ENCODE assay signal across 25 mouse cellular contexts in genomic region chr5:147444298-147444697, GRCm38 (mm10). TPM values are rescaled to one million over a fixed set of nuclear protein-coding genes. Genes with fewer than 3 reads are reported as not detected.
DNase-seq lines count a peak whose midpoint lies in the region; ATAC-seq lines count a peak whose summit lies in the region.
"Had no signal": no experiment of that assay in that cellular context is flagged by ENCODE, and none has a peak within 500 bp of the region (broad histone marks: within the 10 kb centered on the region; RNA-seq: fewer than 3 reads in every experiment).

No protein-coding gene starts in this region.

- H3K9me3 ChIP-seq in liver, embryonic 13.5 days (replicated peaks), result no peaks in the 10 kb centered on the region
- H3K9me3 ChIP-seq in midbrain, embryonic 11.5 days (ENCODE audit: control insufficient read depth, low read length), result no peaks in the 10 kb centered on the region
- H3K9me3 ChIP-seq: embryonic facial prominence, embryonic 10.5 days; forebrain, embryonic 12.5 days; heart, embryonic 10.5 days; hindbrain, embryonic 10.5 days; limb, embryonic 10.5 days; midbrain, embryonic 13.5 days had no signal

- WGBS in liver, embryonic 13.5 days (ENCODE audit: insufficient replicate concordance), result 24% methylated on average over 6 of the region's 6 CpGs
- WGBS in midbrain, embryonic 11.5 days, result 91% methylated on average over 6 of the region's 6 CpGs

- H3K4me3 ChIP-seq in liver, embryonic 13.5 days (replicated peaks), result no peak overlapping the region
- H3K4me3 ChIP-seq in midbrain, embryonic 11.5 days (ENCODE audit: low read depth, low read length), result no peak overlapping the region
- H3K4me3 ChIP-seq: embryonic facial prominence, embryonic 10.5 days; forebrain, embryonic 12.5 days; gastrocnemius, adult 2 months; heart, embryonic 10.5 days; hindbrain, embryonic 10.5 days; limb, embryonic 10.5 days; midbrain, embryonic 13.5 days had no signal

- H3K36me3 ChIP-seq in liver, embryonic 13.5 days, result peaks cover 11% of the 10 kb centered on the region
- H3K36me3 ChIP-seq in midbrain, embryonic 11.5 days (ENCODE audit: control insufficient read depth, insufficient read depth, low read length), result no peaks in the 10 kb centered on the region
- H3K36me3 ChIP-seq: forebrain, embryonic 12.5 days; heart, embryonic 10.5 days; midbrain, embryonic 13.5 days had no signal

- peak overlapping the region; percentile 72 for H3K27ac ChIP-seq in liver, embryonic 13.5 days
- H3K27ac ChIP-seq in midbrain, embryonic 11.5 days (ENCODE audit: low read depth, low read length), result no peak overlapping the region
- H3K27ac ChIP-seq: embryonic facial prominence, embryonic 10.5 days; forebrain, embryonic 12.5 days; gastrocnemius, adult 2 months; heart, embryonic 10.5 days; hindbrain, embryonic 10.5 days; limb, embryonic 10.5 days; midbrain, embryonic 13.5 days had no signal

- DNase-seq in MEL-GATA-1-ER (ENCODE audit: extremely low read depth, low read depth), result peak; percentile 63
- peak; percentile 53 for DNase-seq in liver, embryonic 13.5 days
- DNase-seq in left cerebral cortex, adult 18-20 months (ENCODE audit: low spot score in 2 of 2), result no peak
- DNase-seq in midbrain, embryonic 11.5 days (ENCODE audit: low spot score, missing footprints), result no peak
- no peak for DNase-seq in urinary bladder, postnatal 36 days (ENCODE audit: low spot score in 2 of 2)
- DNase-seq: adrenal gland, postnatal 14 days; B cell, adult 2 months; cerebellum, adult 9-11 months; gastrocnemius, adult 2 months; kidney, adult 2 months; kidney, postnatal 10 days; thymus, adult 18-20 months; thymus, postnatal 36 days had no signal

- no peak overlapping the region for H3K9ac ChIP-seq in liver, embryonic 13.5 days
- H3K9ac ChIP-seq in midbrain, embryonic 11.5 days (ENCODE audit: low read length), result no peak overlapping the region
- H3K9ac ChIP-seq: forebrain, embryonic 12.5 days; midbrain, embryonic 13.5 days had no signal

- peaks cover 87% of the 10 kb centered on the region for H3K4me1 ChIP-seq in liver, embryonic 13.5 days (replicated peaks)
- H3K4me1 ChIP-seq in midbrain, embryonic 11.5 days (ENCODE audit: control insufficient read depth, insufficient read depth, low read length), result peaks cover 2% of the 10 kb centered on the region; the same call in 1 of the 2 replicates

- H3K27me3 ChIP-seq in liver, embryonic 13.5 days, result no peaks in the 10 kb centered on the region
- no peaks in the 10 kb centered on the region for H3K27me3 ChIP-seq in midbrain, embryonic 11.5 days (ENCODE audit: control insufficient read depth, insufficient read depth, low read length)
- H3K27me3 ChIP-seq: CH12.LX; forebrain, embryonic 12.5 days; midbrain, embryonic 13.5 days had no signal

- peak overlapping the region; percentile 46 for H3K4me2 ChIP-seq in liver, embryonic 13.5 days
- no peak overlapping the region for H3K4me2 ChIP-seq in midbrain, embryonic 11.5 days
- H3K4me2 ChIP-seq: forebrain, embryonic 12.5 days; midbrain, embryonic 13.5 days had no signal

- peak; percentile 82 for ATAC-seq in erythroid progenitor cell, adult 5-6 weeks (replicated peaks; ENCODE audit: low FRiP score, poor library complexity, severe bottlenecking)
- ATAC-seq in liver, embryonic 13.5 days (ENCODE audit: low read depth), result peak; percentile 78
- peak; percentile 20; the same call in 1 of the 2 replicates for ATAC-seq in megakaryocyte-erythroid progenitor cell, adult 5-6 weeks (replicated peaks; ENCODE audit: low FRiP score, low TSS enrichment, poor library complexity, severe bottlenecking)
- ATAC-seq in midbrain, embryonic 11.5 days (ENCODE audit: low FRiP score), result no peak
- ATAC-seq: hindbrain, embryonic 16.5 days; lung, postnatal 0 days; midbrain, embryonic 13.5 days had no signal

RNA-seq across cellular contexts. Expression of gene Pan3, which starts 14.3 kb away (rescaled TPM):
- 317 and 399 TPM in 2 replicates for total RNA-seq in erythroid progenitor cell, adult 5-6 weeks (2015; ENCODE audit: low replicate concordance)
- 157 and 205 TPM in 2 replicates for total RNA-seq in erythroid progenitor cell, adult 5-6 weeks (2017; ENCODE audit: low replicate concordance)
- polyA plus RNA-seq in liver, embryonic 13.5 days (2015; fragmentation: Nextera tagmentation; extraction: Ambion mirVana), result 39.0 and 39.3 TPM in 2 replicates
- 279 and 362 TPM in 2 replicates for total RNA-seq in megakaryocyte-erythroid progenitor cell, adult 5-6 weeks (2014; fragmentation: Nextera tagmentation)
- total RNA-seq in megakaryocyte-erythroid progenitor cell, adult 5-6 weeks (2017), result 189 and 195 TPM in 2 replicates
- total RNA-seq in left cerebral cortex, adult 18-20 months (2021), result 10 to 100 TPM; 74.2 to 79.9 TPM
- 47.8 and 49.4 TPM in 2 replicates for polyA plus RNA-seq in midbrain, embryonic 11.5 days (2014; fragmentation: Nextera tagmentation; extraction: Ambion mirVana)

RNA-seq across cellular contexts. Expression of gene Flt3, which starts 44.0 kb away (rescaled TPM):
- 1.4 and 2.1 TPM in 2 replicates for total RNA-seq in erythroid progenitor cell, adult 5-6 weeks (2015; ENCODE audit: low replicate concordance)
- total RNA-seq in erythroid progenitor cell, adult 5-6 weeks (2017; ENCODE audit: low replicate concordance), result 0.45 and 2.3 TPM in 2 replicates
- 1.6 and 1.8 TPM in 2 replicates for polyA plus RNA-seq in liver, embryonic 13.5 days (2015; fragmentation: Nextera tagmentation; extraction: Ambion mirVana)
- total RNA-seq in megakaryocyte-erythroid progenitor cell, adult 5-6 weeks (2014; fragmentation: Nextera tagmentation), result 0.37 and 1.7 TPM in 2 replicates
- total RNA-seq in megakaryocyte-erythroid progenitor cell, adult 5-6 weeks (2017), result 2.4 and 4.6 TPM in 2 replicates
- 1 to 10 TPM; 6.1 to 9.1 TPM for total RNA-seq in left cerebral cortex, adult 18-20 months (2021)
- polyA plus RNA-seq in midbrain, embryonic 11.5 days (2014; fragmentation: Nextera tagmentation; extraction: Ambion mirVana), result 0.05 and 0.26 TPM in 2 replicates
- total RNA-seq: gastrocnemius, adult 2 months; gastrocnemius, postnatal 4 days had no signal
- polyA plus RNA-seq: heart, embryonic 10.5 days; hindbrain, embryonic 10.5 days had no signal

Comparison
In these comparisons a context has a peak if more than half of its experiments do, and no peak if none do; other contexts are left out.
1. DNase-seq: peak in MEL-GATA-1-ER (single experiment) and liver, embryonic 13.5 days (single experiment); none in left cerebral cortex, adult 18-20 months (0 of 2), midbrain, embryonic 11.5 days (single experiment) and urinary bladder, postnatal 36 days (0 of 2).